Mouse (Mus musculus): ENCODE measurements around the gene Ghrhr.

Gene Ghrhr

DNA sequence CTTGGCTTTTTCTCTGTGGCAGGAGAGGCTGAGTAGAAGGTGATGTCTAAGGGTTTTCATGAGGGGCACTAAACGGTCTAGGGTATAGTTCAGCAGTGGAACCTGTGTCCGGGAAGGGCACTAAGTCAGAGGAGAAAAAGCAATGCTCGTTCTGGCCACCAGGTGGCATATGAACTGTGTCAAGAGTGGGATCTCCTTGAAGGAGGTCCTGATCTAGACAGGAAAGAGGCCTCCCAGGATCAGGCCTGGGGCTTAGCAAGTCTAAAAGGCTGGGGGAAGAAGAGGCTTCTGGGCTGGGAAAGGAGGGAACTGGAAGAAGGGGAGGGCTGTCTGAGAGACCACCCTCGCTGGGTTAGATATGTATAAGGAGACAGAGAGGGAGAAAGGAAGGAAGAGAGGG is 16.4 kb downstream of the Ghrhr start:
- in situ Hi-C loops (cut with MboI, MseI) = no loop called here

DNA sequence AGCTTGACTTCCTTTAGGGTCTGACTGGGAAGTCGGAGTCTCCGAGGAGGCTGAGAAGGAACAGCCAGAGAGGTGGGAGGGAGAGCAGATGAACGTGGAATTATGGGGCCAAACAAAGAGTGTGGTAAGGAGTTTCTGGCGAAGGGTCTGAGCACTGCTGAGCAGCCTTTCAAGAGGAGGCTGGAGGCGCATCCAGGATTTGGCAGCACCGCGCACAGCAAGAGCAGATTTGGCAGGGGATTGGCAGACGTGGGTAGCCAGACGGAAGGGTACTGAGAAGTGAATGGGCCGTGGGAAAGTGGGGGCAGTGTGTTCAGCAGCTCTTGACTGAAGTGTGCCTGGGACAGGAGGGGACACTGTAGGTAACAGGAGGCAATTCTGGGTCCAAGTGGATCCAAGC is 18.8 kb downstream of the Ghrhr start:
- in situ Hi-C loops (cut with MboI, MseI) = no loop called here

DNA sequence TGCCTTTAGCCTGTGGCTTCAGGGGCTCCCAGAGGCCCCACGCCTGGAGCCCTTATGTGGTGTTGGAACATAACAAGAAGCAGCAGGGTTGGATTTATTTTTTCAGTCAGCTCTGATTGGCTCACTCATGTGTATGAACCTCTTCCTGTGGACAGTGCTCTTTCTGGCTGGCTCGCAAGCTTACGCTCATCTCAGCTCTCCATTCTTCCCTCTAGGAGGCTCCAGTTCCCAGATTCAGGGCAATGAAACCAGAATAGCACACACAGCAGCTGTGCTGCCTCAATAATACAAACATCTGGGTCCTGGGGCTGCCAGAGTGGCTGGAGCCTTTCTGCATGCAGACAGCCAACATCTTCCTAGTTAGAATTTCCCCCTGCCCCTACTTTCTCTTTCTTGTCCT is 20.1 kb downstream of the Ghrhr start:
- in situ Hi-C loops (cut with MboI, MseI) = no loop called here

DNA sequence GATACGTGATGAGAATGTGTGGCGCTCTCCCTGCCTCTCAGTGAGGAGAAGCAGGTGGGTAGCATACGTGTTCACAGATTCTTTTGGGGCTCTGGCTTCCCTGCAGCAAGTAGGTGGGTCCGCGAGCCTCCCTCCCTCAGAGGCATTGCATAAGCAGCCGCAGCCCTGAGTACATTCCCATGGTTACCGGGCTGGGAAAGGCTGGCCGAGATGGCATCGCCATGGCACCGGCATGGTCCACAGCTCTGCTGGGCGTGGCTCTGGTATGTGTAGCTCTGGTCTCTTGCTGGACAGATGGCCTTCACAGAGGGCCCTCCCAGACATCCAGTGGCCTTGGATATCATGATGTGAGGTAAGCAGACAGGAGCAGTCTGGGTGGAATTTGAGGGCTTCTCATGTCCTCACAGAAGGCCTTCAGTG is 20.5 kb downstream of the Ghrhr start:
- in situ Hi-C loops (cut with MboI, MseI) = no loop called here

DNA sequence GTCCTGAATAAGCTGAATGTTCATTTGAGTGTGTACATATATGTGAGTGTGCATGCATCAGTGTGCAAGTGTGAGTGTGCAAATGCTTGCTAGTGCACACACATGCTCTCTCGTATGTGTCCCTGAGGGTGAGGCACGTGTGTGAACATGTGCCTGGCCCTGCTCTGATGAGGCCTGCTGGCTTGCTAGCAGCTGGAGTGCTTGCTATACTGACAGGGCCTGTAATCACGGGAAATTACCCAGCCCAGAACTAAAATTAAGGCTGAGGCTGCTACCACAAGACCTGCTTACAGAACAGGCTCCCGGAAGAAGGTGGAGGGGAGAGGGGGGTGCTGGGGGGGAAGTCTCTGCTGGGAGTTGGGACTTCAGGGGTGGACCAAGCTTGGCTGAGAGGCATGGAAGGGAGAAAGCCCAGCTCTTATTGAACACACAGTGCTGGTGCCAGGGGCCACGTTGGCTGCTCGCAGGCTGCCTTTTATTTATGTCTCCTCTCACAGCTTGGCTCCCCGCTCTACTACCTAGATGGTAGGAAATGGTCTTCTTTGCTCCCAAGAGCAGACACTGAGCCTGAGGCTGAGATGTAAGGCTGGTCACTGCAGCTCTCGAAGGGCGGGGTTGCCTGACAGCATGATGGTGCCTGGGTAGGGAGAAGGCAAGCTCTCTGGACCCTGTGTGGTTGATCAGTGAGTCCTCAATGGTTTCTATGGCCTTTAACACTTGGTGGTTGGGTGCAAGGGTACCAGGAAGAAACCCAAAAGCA is 23.0 kb downstream of the Ghrhr start:
- in situ Hi-C loops (cut with MboI, MseI) = no loop called here

DNA sequence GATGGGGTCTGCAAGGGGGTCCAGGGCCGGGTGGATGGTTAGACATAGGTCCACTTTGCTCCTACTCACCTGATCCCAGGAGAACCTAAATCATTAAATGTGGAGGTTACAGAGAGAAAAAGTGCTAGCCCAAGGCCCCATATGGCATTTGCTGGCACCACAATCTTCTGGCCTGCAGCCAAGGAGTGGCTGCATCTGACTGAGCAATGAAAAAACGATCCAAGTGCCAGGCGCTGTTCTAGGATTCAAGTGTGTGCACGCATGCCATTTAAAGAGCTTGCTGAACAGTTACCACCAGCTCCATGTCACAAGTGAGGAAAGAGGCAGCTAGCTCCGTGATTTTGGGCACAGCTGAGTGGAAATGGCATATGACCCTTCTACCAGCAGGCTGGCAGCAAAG is 23.8 kb downstream of the Ghrhr start:
- in situ Hi-C loops (cut with MboI, MseI) = no loop called here

DNA sequence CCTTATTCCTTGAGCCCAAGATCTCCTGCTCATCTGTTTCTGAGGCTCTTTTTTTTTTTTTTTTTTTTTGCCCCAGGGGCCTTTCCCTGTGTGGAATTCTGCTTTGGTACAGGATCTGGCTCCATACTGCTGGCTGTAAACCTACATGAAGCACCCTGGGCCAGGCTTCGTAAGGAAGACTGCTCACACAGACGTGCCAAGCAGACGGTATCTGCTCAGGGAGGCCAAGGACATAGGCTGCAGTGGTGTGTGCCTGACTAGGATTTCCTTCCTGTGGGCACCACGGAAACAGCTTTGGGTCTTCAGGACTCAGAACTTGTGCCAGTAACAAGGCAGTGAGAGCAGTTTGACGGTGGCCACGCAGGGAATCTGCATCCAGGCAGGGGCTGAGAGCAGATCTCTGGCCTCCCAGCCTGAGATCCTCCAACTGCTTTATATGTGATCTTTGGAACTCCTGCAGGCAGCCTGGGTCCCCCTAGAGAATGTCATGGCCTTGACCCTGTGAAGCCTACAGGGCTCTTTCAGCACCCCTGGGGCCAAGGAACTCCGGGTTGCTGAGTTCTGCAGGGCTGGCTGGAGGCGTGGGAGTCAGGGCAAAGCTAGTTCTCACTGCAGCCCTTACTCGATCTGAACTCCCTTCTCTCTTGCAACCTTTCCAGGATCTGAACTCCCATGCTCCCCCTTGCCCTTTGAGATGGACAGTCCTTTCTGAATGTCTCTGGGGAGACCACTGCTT is 26.1 kb downstream of the Ghrhr start:
- in situ Hi-C loops (cut with MboI, MseI) = no loop called here

DNA sequence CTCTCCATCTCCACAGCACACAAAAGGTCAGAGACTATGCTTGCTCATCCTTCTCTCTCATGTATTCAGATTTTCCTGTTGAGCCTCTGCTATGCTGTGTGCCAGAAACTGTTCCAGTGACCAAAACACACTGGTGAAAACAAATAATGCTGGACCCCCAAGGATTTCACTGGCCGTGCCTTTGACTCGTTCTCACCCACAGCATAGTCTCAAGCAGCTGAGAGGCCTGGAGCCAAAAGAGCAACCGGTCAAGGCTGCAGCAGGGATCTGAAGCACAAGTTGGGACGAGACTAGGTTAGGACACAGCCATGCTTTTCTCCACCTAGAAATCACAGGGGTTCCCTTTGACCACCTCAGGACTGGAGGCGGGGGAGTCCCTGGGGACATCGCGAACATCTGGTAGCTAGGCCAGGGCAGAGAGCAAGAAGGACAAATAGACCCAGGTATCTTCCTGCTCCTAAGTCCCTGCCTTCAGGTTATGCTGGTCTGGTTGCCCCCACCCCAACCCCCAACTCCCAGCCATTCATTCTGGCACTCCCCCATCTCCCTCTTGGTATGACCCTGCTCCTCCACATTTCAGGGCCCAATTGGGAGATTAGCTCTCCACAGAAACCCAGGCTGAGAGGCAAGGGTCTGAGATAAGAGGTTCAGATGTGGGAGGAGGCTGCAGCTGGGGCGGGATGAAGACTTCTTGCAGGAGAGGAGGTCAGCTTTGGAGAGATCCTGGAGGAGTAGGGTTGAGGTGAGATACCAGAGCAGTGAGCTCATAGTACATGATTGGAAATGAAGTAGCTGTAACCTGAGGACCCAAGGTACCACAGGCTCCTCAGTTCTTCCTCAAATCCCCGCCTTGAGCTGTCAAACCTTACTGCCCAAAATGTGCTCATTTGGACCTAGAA is 27.6 kb downstream of the Ghrhr start:
- in situ Hi-C loops (cut with MboI, MseI) = no loop called here

DNA sequence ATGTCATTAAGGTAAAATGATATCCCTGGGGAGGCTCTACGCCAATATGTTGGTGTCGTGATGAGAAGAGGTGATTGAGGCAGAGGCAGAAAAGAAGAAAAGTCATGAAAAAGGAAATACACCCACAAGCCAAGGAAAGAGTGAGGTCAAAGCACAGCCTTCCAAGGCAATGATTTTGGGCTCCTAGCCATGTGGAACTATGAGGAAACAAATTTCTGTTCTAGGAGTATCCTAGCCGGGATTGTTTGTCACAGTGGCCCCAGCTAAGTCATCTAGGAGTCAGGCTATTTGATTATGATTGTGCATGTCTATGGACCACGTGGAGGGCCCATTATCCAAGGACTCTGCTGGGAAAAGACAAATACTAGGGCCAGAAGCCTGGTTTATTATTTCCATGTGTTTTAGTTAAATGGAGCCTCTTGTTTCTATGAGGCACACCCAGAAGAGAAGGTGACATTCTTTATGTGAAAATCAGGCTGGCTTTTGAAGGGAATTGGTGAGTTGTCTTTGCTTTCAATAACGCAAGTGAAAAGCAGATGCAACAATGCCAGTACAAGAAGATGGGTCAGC is 28.4 kb downstream of the Ghrhr start:
- in situ Hi-C loops (cut with MboI, MseI) = no loop called here

DNA sequence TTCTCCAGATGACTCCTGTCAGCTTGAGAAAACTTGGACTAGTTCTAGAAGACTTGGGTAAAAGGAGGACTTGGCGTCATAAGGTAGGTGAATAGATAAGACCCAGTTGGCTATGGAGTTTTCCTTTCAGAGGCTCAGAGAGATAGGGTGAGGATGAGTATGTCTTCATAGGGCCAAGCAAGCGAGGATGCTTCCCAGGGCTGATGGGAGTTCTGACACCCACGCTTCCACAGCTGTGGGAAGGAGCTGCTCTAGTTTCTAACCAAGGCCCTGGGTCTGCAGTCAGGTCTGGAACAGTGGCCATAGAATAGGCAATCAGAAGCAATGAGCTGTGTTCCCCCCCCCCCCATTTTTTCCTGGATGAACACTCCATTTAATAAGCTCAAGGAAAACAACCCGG is 31.2 kb downstream of the Ghrhr start:
- in situ Hi-C loops (cut with MboI, MseI) = no loop called here

DNA sequence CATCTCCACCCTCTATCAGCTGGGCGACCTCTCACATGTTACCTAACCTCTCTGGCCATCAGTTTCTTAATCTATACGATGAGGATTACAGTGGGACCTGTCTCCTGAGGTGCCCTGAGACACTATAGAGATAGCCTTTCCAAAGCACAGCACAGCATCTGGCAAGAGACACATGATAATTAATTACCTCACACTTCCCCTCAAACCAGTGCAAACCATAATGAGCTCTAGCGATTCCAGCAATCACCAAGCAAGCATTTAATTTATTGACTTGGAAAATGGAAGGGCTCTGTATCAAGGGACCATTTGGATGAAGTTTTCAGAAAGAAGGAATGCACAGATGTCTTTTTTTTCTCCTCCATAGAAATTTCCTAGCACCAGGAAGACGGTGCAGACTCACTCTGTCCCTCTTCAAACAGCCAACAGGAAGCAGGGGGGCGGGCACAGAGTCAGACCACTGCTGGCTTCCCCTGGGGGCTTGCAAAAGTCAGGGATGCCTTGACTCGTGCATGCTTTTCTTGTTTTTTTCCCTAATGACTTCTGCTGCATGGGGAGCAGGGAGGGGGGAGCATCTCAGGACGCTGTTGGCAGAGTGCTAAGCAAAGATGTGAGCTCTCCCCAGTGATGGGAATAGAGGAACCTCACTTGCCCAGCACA is 34.2 kb downstream of the Ghrhr start:
- in situ Hi-C loops (cut with MboI, MseI) = no loop called here

DNA sequence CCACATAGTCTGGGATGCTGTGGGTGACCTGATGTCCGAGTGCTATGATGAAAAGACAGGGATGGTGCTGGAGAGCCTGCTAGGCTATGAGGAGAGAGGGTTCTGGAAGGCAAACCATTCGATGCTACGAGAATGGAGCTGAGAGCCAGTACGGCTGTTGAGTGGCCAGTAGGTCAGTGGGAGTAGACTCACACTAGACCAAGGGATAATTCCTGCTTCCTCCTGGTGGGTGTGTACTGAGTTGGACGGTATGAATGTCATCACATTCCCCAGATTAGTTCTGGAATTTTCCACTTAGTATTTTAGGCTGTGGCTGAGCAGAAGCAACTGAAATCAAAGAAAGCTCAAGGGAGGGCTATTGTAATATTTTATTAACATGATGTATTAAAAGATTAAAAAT is 34.9 kb downstream of the Ghrhr start:
- in situ Hi-C loops (cut with MboI, MseI) = no loop called here

DNA sequence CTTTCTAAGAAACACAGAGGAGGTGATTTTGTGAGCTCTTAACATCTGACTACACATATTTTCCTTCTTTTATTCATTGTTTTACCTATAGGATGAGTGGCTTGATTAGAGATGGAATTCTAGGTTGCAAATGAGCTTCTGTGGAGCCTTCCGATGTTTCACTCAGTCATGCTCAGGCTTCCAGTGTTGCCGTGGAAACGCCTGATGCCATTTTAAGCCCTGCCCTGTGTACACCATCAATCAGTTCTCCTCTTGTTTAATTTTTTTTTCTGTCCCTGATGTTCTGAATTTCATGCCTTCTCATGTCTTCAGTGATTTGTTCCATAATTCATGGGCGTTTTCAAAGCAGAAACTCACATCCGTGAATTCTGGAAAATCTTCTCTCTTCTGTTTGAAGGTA is 40.1 kb downstream of the Ghrhr start:
- in situ Hi-C loops (cut with MboI, MseI) = no loop called here

DNA sequence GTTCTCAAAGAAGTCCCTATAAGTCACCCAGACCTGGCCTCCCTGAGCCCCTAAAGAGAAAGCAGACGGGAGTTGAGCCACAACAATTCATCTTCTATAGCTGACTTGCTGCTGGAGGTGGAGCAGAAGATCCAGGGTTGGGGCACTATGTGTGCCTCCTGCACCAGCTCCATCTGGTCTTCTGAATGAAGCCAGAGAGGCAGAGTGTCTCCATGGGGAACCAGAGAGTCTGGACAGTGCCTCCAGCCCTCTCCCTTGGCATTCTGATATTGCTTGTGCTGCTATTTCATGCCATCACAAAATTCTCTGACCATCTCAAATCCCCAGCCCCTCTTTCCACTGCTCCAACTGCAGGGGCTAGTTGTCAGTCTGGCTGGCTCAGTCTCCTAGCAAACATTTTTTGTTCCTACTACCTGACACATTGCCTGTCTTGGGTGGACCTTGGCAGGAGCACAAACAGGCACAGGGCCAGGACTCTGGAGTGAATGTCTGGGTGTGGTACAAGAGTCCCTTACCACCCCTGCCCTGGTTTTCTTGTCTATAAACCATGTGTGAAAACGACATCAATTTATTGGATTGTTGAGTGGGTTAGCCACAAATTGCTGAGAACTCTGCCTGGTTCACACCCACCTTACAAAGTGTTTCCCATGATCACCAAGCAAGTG is 42.8 kb downstream of the Ghrhr start:
- in situ Hi-C loops (cut with MboI, MseI) = no loop called here

DNA sequence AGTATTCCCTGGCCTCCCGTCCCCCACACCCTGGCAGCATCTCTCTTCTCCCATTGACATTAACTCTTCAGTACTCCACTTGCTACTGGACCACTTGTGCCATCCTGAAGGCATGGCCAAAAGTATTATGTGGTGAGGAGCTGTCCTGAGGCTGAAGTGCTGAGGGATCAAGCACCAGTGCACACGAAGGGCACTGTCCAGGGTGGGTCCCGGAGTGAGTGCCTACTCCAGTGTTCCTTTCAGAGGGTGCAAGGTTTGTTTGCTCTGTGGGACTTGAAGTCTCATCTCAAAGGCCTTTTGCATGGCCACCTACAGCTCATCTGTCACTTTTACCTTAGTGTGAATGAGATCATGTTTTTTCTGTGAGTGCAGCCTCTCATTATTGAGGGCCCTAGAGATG is 44.3 kb downstream of the Ghrhr start:
- in situ Hi-C loops (cut with MboI, MseI) = no loop called here

DNA sequence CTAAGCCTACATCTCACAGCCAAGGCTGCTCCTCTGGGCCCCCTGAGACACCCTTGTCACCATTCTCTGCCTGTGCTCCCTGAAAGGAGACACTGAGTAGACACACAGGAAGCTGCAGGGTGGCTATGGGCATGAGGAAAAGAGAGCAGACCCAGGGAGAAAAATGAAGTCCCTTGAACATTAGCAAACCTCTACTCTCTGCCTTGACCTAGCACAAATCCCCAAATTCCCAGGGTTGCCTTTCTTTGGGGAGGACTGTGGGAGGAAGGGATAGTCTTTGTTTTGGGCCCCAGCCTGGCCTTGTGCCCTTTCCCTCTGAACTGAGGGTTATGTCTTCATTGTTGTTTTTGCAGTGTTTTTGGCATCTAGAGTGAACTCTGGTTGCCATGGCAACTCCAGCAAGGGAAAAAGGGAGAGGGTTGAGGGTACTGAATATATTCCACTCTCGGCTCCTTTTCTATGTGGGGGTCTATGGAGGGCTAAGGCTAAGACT is 44.8 kb downstream of the Ghrhr start:
- in situ Hi-C loops (cut with MboI, MseI) = no loop called here

DNA sequence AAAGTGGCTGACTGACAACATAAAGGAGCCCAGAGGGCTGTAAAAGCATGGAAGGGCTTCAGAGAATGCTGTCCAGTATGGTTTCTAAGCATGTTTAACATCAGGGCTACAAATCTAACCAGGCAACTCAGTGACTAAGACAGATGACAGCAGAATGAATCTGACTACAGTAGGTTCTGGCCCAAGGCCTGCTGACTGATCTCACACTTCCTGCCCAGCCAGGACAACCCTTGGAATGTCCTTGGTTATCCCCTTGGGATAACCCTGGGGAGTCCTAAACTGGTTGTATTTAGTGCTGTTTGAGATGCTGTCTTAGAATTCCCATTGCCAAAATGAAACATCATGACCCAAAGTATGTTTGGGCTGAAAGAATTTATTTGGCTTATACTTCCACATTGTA is 56.0 kb downstream of the Ghrhr start:
- in situ Hi-C loops (cut with MboI, MseI) = no loop called here

DNA sequence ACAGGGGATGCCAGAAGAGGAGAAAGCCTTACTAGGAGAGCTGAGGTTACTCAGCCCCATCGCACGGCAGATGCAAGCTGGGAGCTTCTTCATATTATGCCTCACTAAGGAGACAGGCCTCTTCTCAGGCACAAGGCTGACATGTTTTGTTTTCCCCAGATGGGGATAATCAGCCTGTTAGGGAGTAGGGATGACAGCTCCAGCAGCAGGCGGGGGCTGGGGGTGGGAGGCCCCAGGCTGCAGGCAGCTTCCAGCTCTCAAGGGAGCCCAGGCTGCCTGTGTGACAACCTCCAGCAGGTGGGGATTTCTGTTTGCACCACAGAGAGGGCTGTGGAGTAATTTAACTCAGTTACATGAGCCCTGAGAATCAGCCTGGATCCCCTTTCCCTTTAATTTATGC is 58.3 kb downstream of the Ghrhr start:
- in situ Hi-C loops (cut with MboI, MseI) = no loop called here

DNA sequence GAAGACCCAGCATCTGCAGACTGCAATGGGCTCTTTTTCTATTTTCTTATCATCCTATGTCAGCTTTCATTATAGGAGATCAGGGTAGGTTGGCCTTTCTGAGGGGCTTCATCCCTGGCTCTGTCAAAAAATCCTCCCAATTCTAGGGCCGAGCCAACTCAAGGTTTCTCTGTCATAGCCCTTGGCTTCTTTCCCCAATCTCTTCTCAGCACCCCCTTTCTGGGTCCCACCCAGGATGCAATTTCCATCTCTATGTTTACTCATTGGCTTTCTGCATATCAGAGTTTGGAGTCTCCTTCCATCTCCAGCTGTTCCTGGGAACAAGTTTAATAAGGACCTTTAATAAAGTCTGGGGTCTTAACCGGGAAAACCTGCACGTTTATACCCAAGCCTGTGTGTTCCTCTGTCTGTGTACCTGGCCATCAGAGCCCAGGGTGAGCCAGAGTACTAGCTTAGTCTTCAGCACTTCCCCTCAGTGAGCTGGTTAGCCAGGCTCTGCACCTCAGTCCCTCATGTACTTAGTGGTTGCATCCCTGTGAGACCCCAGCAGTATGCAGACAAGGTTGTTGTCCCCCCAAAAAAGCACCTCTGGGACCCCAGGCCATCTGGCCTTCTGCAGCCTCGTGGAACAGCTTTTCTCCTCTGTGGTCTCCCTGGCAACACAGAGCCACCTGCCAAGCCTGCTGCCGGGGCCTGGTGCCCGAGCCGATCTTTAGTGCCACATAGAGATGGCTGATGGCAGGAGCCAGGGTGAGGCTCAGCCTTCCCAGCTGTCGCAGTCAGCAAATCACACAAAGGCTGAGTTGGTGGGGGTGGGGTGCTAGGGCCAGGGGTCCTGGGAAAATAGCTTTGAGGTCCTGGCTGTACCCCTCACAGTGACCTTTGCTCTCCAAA is 59.4 kb downstream of the Ghrhr start:
- in situ Hi-C loops (cut with MboI, MseI) = no loop called here

DNA sequence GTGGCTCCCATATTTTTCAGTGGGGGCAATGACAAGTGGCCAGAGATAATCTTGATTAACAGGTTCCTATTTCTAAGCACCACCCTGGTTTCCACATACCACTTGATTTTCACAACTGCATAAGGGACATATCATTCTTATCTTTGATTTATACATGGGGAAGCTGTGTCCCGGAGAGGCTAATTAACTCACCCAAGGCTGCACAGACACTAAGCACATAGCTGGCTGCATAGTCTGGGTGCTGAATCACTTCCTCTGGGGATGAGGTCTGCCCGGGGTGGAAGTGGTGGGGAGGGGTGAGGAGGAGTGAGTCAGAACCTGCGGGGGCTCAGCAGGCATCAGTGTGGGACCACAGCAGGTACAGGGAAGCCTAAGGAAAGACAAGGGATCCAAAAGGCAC is 61.8 kb downstream of the Ghrhr start:
- in situ Hi-C loops (cut with MboI, MseI) = no loop called here
